In genomic region chr10:61695703-61696559, GRCm38 (mm10) we compare ENCODE assay signal across 8 mouse cellular contexts. TPM values are rescaled to one million over a fixed set of nuclear protein-coding genes. Genes with fewer than 3 reads are reported as not detected.
DNase-seq lines count a peak whose midpoint lies in the region; ATAC-seq and TF ChIP-seq lines count a peak whose summit lies in the region.

No protein-coding gene starts in this region.

- TF ChIP-seq RAD21 in MEL (IDR thresholded peaks at IDR 0.05; ENCODE audit: low read depth, low read length) = no peak

- DNase-seq in heart, adult 9 months (ENCODE audit: low spot score in 2 of 2) = no peak
- peak; percentile 28 for DNase-seq in MEL (ENCODE audit: low read depth, low spot score)
- DNase-seq in embryonic facial prominence, embryonic 14.5 days (ENCODE audit: low spot score) = peak; percentile 6
- no peak for DNase-seq in midbrain, embryonic 10.5 days (ENCODE audit: low spot score)
- DNase-seq in thymus, postnatal 0 days (ENCODE audit: low spot score) = peak; percentile 56
- no peak for DNase-seq in cerebellum, postnatal 36 days

- peaks cover 20% of the 10 kb centered on the region for H3K36me3 ChIP-seq in heart, embryonic 16.5 days (ENCODE audit: control insufficient read depth, insufficient read depth)
- peaks cover 4 to 7% of the 10 kb centered on the region in 2 experiments; a peak in 3 of 4 replicates for H3K36me3 ChIP-seq in MEL (ENCODE audit: control insufficient read depth in 1 of 2, insufficient read depth in 2 of 2, low read length in 2 of 2)
- peaks cover 39% of the 10 kb centered on the region for H3K36me3 ChIP-seq in embryonic facial prominence, embryonic 14.5 days (ENCODE audit: control insufficient read depth, insufficient read depth, low read length)
- H3K36me3 ChIP-seq in intestine, embryonic 16.5 days (ENCODE audit: control insufficient read depth, insufficient read depth, low read length) = peaks cover 15% of the 10 kb centered on the region
- H3K36me3 ChIP-seq in midbrain, embryonic 10.5 days = peaks cover 63% of the 10 kb centered on the region

- TF ChIP-seq CTCF in MEL (IDR thresholded peaks at IDR 0.05 in 2 of 3, conservative IDR thresholded peaks at IDR 0.05 in 1 of 3; ENCODE audit: control insufficient read depth in 1 of 3, insufficient read depth in 1 of 3, low read depth in 2 of 3, low read length in 3 of 3, poor library complexity in 1 of 3, severe bottlenecking in 1 of 3) = no peak

- ATAC-seq in heart, embryonic 16.5 days (replicated peaks; ENCODE audit: extremely low read depth, insufficient read depth, low FRiP score) = no peak; the same call in none of the 2 replicates
- peak; percentile 34 for ATAC-seq in embryonic facial prominence, embryonic 14.5 days (ENCODE audit: low read depth)
- peak; percentile 63 for ATAC-seq in intestine, embryonic 16.5 days

- H3K9me3 ChIP-seq in heart, embryonic 16.5 days (replicated peaks; ENCODE audit: control insufficient read depth, low read length) = no peaks in the 10 kb centered on the region
- H3K9me3 ChIP-seq in MEL (replicated peaks; ENCODE audit: insufficient read depth, low read length) = no peaks in the 10 kb centered on the region
- H3K9me3 ChIP-seq in embryonic facial prominence, embryonic 14.5 days (ENCODE audit: control insufficient read depth, low read length) = no peaks in the 10 kb centered on the region
- no peaks in the 10 kb centered on the region for H3K9me3 ChIP-seq in intestine, embryonic 16.5 days (ENCODE audit: control insufficient read depth, low read length)
- H3K9me3 ChIP-seq in midbrain, embryonic 10.5 days (replicated peaks) = no peaks in the 10 kb centered on the region

- TF ChIP-seq EP300 in MEL (IDR thresholded peaks at IDR 0.05; ENCODE audit: low read depth in 1 of 2, low read length in 2 of 2) = no peak

- H3K27ac ChIP-seq in heart, embryonic 16.5 days (ENCODE audit: low read length) = 0 out of 2 replicates have a peak overlapping the region, but pooled peaks have one; percentile 31
- H3K27ac ChIP-seq in MEL (ENCODE audit: control insufficient read depth, low read depth, low read length) = 0 out of 2 replicates have a peak overlapping the region, but pooled peaks have one; percentile 46
- no peak overlapping the region; the same call in 1 of the 2 replicates for H3K27ac ChIP-seq in embryonic facial prominence, embryonic 14.5 days (replicated peaks; ENCODE audit: low read depth, low read length)
- peak overlapping the region; percentile 38; the same call in 1 of the 2 replicates for H3K27ac ChIP-seq in intestine, embryonic 16.5 days (ENCODE audit: low read length)
- H3K27ac ChIP-seq in midbrain, embryonic 10.5 days (replicated peaks) = peak overlapping the region; percentile 86

- no peaks in the 10 kb centered on the region for H3K27me3 ChIP-seq in heart, embryonic 16.5 days (ENCODE audit: control insufficient read depth, insufficient read depth, low read length)
- no peaks in the 10 kb centered on the region for H3K27me3 ChIP-seq in MEL (ENCODE audit: control insufficient read depth in 1 of 2, insufficient read depth in 2 of 2, low read length in 2 of 2)
- no peaks in the 10 kb centered on the region for H3K27me3 ChIP-seq in embryonic facial prominence, embryonic 14.5 days (replicated peaks; ENCODE audit: control insufficient read depth, insufficient read depth, low read length)
- H3K27me3 ChIP-seq in intestine, embryonic 16.5 days (replicated peaks; ENCODE audit: control insufficient read depth, insufficient read depth, low read length) = no peaks in the 10 kb centered on the region
- 0 out of 2 replicates have a peak, but pooled peaks cover 9% of the 10 kb centered on the region for H3K27me3 ChIP-seq in midbrain, embryonic 10.5 days (ENCODE audit: low read depth, poor library complexity, severe bottlenecking)

- WGBS in heart, embryonic 16.5 days = under 1% methylated on average over 103 of the region's 111 CpGs
- under 1% methylated on average over 36 of the region's 111 CpGs for WGBS in embryonic facial prominence, embryonic 14.5 days
- WGBS in intestine, embryonic 16.5 days = under 1% methylated on average over 103 of the region's 111 CpGs
- under 1% methylated on average over 111 of the region's 111 CpGs for WGBS in midbrain, embryonic 10.5 days

- peak overlapping the region; percentile 88 for H3K9ac ChIP-seq in heart, embryonic 16.5 days (ENCODE audit: low read length)
- H3K9ac ChIP-seq in MEL (ENCODE audit: control insufficient read depth, low read depth, low read length, poor library complexity, severe bottlenecking) = peak overlapping the region; percentile 83
- H3K9ac ChIP-seq in embryonic facial prominence, embryonic 14.5 days (ENCODE audit: low read depth, low read length) = peak overlapping the region; percentile 81
- peak overlapping the region; percentile 84 for H3K9ac ChIP-seq in intestine, embryonic 16.5 days (ENCODE audit: low read depth, low read length)

- H3K4me1 ChIP-seq in heart, embryonic 16.5 days (ENCODE audit: control insufficient read depth, insufficient read depth, low read length) = peaks cover 10% of the 10 kb centered on the region
- H3K4me1 ChIP-seq in MEL (ENCODE audit: control insufficient read depth in 1 of 2, insufficient read depth in 2 of 2, low read length in 2 of 2) = peaks cover 0 to 12% of the 10 kb centered on the region in 2 experiments; a peak in 3 of 4 replicates
- peaks cover 6% of the 10 kb centered on the region for H3K4me1 ChIP-seq in embryonic facial prominence, embryonic 14.5 days (ENCODE audit: control insufficient read depth, insufficient read depth, low read length)
- peaks cover 15% of the 10 kb centered on the region for H3K4me1 ChIP-seq in intestine, embryonic 16.5 days (ENCODE audit: control insufficient read depth, insufficient read depth, low read length)
- H3K4me1 ChIP-seq in midbrain, embryonic 10.5 days = peaks cover 27% of the 10 kb centered on the region

- TF ChIP-seq POLR2A in MEL (IDR thresholded peaks at IDR 0.05; ENCODE audit: control insufficient read depth in 1 of 2, insufficient read depth in 1 of 2, low read depth in 1 of 2, low read length in 2 of 2, poor library complexity in 1 of 2) = no peak

- peak overlapping the region; percentile 95 for H3K4me3 ChIP-seq in heart, embryonic 16.5 days (ENCODE audit: low read length)
- H3K4me3 ChIP-seq in MEL (ENCODE audit: control insufficient read depth in 1 of 2, insufficient read depth in 1 of 2, low read depth in 2 of 2, low read length in 2 of 2) = peak overlapping the region; percentile 74 to 98
- H3K4me3 ChIP-seq in embryonic facial prominence, embryonic 14.5 days (ENCODE audit: low read depth, low read length) = peak overlapping the region; percentile 87
- H3K4me3 ChIP-seq in intestine, embryonic 16.5 days (ENCODE audit: low read length) = peak overlapping the region; percentile 94
- H3K4me3 ChIP-seq in midbrain, embryonic 10.5 days = peak overlapping the region; percentile 97

- peaks cover 33% of the 10 kb centered on the region for H3K79me2 ChIP-seq in MEL (ENCODE audit: control insufficient read depth, insufficient read depth, low read length, poor library complexity)

- H3K4me2 ChIP-seq in heart, embryonic 16.5 days (ENCODE audit: low read depth, low read length) = peak overlapping the region; percentile 100
- H3K4me2 ChIP-seq in embryonic facial prominence, embryonic 14.5 days (ENCODE audit: low read depth, low read length) = peak overlapping the region; percentile 100
- H3K4me2 ChIP-seq in intestine, embryonic 16.5 days (ENCODE audit: low read depth, low read length) = peak overlapping the region; percentile 98

RNA-seq across cellular contexts. Expression of gene Tysnd1, which starts 0.6 kb away (rescaled TPM):
- 20.9 and 22.8 TPM in 2 replicates for polyA plus RNA-seq in heart, embryonic 16.5 days (2015; fragmentation: Nextera tagmentation; extraction: Ambion mirVana)
- total RNA-seq in MEL (2012; rRNA removed) = 59.8 and 72.7 TPM in 2 replicates
- 100 to 1,000 TPM in 1 of 2 experiments, not detected in 1; 119 TPM for polyA plus RNA-seq in MEL (2012; ENCODE audit: insufficient read depth in 1 of 2, insufficient read length in 2 of 2, low read depth in 1 of 2, low replicate concordance in 2 of 2, missing spikeins in 1 of 2)
- polyA plus RNA-seq in embryonic facial prominence, embryonic 14.5 days (2014; fragmentation: Nextera tagmentation; extraction: Ambion mirVana) = 33.4 and 36.3 TPM in 2 replicates
- polyA plus RNA-seq in intestine, embryonic 16.5 days (2015; fragmentation: Nextera tagmentation; extraction: Ambion mirVana) = 21.5 and 27.6 TPM in 2 replicates
- polyA plus RNA-seq in midbrain, embryonic 10.5 days (2016; fragmentation: Nextera tagmentation; extraction: Ambion mirVana) = 27.4 and 28.7 TPM in 2 replicates
- 23.8 and 26.0 TPM in 2 replicates for polyA plus RNA-seq in thymus, postnatal 0 days (2015; fragmentation: Nextera tagmentation; extraction: Ambion mirVana)

RNA-seq across cellular contexts. Expression of gene Sar1a, which starts 15.8 kb away (rescaled TPM):
- 164 and 182 TPM in 2 replicates for polyA plus RNA-seq in heart, embryonic 16.5 days (2015; fragmentation: Nextera tagmentation; extraction: Ambion mirVana)
- 114 and 135 TPM in 2 replicates for total RNA-seq in MEL (2012; rRNA removed)
- polyA plus RNA-seq in MEL (2012; ENCODE audit: insufficient read depth in 1 of 2, insufficient read length in 2 of 2, low read depth in 1 of 2, low replicate concordance in 2 of 2, missing spikeins in 1 of 2) = 100 to 1,000 TPM in 1 of 2 experiments, not detected in 1; 133 TPM
- polyA plus RNA-seq in embryonic facial prominence, embryonic 14.5 days (2014; fragmentation: Nextera tagmentation; extraction: Ambion mirVana) = 338 and 352 TPM in 2 replicates
- polyA plus RNA-seq in intestine, embryonic 16.5 days (2015; fragmentation: Nextera tagmentation; extraction: Ambion mirVana) = 169 and 178 TPM in 2 replicates
- 232 and 244 TPM in 2 replicates for polyA plus RNA-seq in midbrain, embryonic 10.5 days (2016; fragmentation: Nextera tagmentation; extraction: Ambion mirVana)
- polyA plus RNA-seq in thymus, postnatal 0 days (2015; fragmentation: Nextera tagmentation; extraction: Ambion mirVana) = 154 and 163 TPM in 2 replicates

RNA-seq across cellular contexts. Expression of gene Aifm2, which starts 19.1 kb away (rescaled TPM):
- 26.0 and 27.1 TPM in 2 replicates for polyA plus RNA-seq in heart, embryonic 16.5 days (2015; fragmentation: Nextera tagmentation; extraction: Ambion mirVana)
- 13.2 and 13.4 TPM in 2 replicates for total RNA-seq in MEL (2012; rRNA removed)
- polyA plus RNA-seq in MEL (2012; ENCODE audit: insufficient read depth in 1 of 2, insufficient read length in 2 of 2, low read depth in 1 of 2, low replicate concordance in 2 of 2, missing spikeins in 1 of 2) = 10 to 100 TPM in 1 of 2 experiments, not detected in 1; 17.7 TPM
- 13.0 and 13.8 TPM in 2 replicates for polyA plus RNA-seq in embryonic facial prominence, embryonic 14.5 days (2014; fragmentation: Nextera tagmentation; extraction: Ambion mirVana)
- 21.1 and 22.5 TPM in 2 replicates for polyA plus RNA-seq in intestine, embryonic 16.5 days (2015; fragmentation: Nextera tagmentation; extraction: Ambion mirVana)
- 5.2 and 7.0 TPM in 2 replicates for polyA plus RNA-seq in midbrain, embryonic 10.5 days (2016; fragmentation: Nextera tagmentation; extraction: Ambion mirVana)
- polyA plus RNA-seq in thymus, postnatal 0 days (2015; fragmentation: Nextera tagmentation; extraction: Ambion mirVana) = 3.8 TPM in 2 replicates

RNA-seq across cellular contexts. Expression of gene Ppa1, which starts 47.6 kb away (rescaled TPM):
- 95.5 and 110 TPM in 2 replicates for polyA plus RNA-seq in heart, embryonic 16.5 days (2015; fragmentation: Nextera tagmentation; extraction: Ambion mirVana)
- total RNA-seq in MEL (2012; rRNA removed) = 201 and 211 TPM in 2 replicates
- 100 to 1,000 TPM in 1 of 2 experiments, not detected in 1; 197 TPM for polyA plus RNA-seq in MEL (2012; ENCODE audit: insufficient read depth in 1 of 2, insufficient read length in 2 of 2, low read depth in 1 of 2, low replicate concordance in 2 of 2, missing spikeins in 1 of 2)
- polyA plus RNA-seq in embryonic facial prominence, embryonic 14.5 days (2014; fragmentation: Nextera tagmentation; extraction: Ambion mirVana) = 158 and 162 TPM in 2 replicates
- 199 and 233 TPM in 2 replicates for polyA plus RNA-seq in intestine, embryonic 16.5 days (2015; fragmentation: Nextera tagmentation; extraction: Ambion mirVana)
- polyA plus RNA-seq in midbrain, embryonic 10.5 days (2016; fragmentation: Nextera tagmentation; extraction: Ambion mirVana) = 310 and 362 TPM in 2 replicates
- polyA plus RNA-seq in thymus, postnatal 0 days (2015; fragmentation: Nextera tagmentation; extraction: Ambion mirVana) = 127 and 139 TPM in 2 replicates

Comparison
In these comparisons a context has a peak if more than half of its experiments do, and no peak if none do; other contexts are left out.
1. DNase-seq: peak in MEL (single experiment), embryonic facial prominence, embryonic 14.5 days (single experiment) and thymus, postnatal 0 days (single experiment); none in heart, adult 9 months (0 of 2), midbrain, embryonic 10.5 days (single experiment) and cerebellum, postnatal 36 days (0 of 2).
2. Peak in every context shown above with its lines, with median percentiles within 50 percentile points of each other: H3K4me2 ChIP-seq, H3K4me3 ChIP-seq and H3K9ac ChIP-seq.